Mouse (Mus musculus) induced T-regulatory cell, adult 2 months (primary cell): Measurements from ENCODE around the gene Pex10.
A peak's percentile ranks its signal among the peaks of the same experiment; 100 is the strongest.

Experiments
- DNase-seq: peaks from one replicate; pipeline ENCODE4 v3.0.0-alpha.2; 2012; ENCODE audit warnings: low read depth

The Pex10 gene

DNA sequence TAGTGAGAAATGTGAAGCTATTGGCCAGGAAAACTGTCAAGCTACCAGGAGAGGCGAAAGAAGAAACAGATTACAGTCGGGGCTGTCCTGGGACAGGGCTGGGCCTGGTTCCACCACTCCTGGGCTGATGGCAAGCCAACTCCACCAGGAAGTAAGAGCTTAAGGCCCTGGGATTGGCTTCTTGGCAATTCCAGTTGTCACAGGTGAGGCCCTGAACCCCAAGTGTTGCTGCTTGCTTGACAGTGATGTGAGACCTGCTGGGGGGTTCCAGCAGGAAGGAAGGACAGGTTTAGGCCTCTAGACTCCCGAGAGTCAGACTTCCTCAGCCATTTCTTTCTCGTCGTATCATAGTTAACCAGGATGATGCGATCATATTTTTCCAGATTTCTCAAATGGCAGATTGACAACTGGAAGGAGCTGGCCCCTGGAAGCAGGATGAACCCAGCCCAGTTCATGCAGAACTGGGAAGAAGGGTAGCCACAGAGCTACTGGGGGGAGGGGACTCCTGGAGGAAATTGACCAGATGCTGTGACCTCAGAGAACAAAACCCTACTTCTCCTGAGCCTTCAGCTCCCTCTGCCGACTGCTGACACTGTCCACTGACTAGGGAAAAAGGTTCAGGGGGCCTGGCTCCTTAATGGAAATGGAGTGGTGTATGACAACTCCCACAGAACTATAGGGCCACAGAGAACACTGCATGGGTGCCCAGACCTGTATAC, 26.8 kb downstream of the Pex10 start:
- no peak for DNase-seq

- peak; percentile 80 for DNase-seq
Measured at GRCm38 (mm10) chr4:155094565-155094964, 27.7 kb downstream of the Pex10 start.

DNA sequence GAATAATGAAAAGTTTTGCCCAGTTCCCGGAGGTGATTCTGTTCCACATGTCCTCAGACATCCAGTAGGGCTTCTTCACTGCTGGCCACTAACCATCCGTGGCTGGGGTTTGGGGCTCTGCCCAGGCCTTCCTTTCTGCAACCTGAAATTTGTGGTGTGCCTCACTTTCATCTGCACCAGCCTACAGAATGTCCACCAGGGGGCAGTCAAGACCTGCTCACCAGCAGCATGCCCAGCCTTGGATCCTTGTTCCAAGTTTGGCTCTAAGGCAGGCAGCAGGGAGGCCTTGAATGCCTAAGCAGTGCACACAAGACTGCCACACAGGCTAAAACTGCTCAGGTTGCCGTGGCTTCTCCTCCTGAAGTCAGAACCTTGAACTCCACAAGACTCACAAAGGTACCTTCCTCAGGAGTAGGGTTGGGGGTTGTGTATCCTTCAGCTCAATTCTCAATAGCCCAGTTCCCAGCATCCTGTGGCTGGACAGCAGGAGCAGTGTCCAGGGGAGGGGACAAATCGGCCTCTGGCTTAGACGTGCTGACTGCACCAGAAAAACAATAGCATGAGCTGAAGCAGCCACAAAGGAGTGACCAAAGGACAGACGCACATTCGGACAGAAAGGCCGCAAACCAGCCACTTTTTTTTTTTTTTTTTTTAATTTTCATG, 28.6 kb downstream of the Pex10 start:
- DNase-seq: peak; percentile 91

GRCm38 (mm10) chr4:155095967-155096366, 29.2 kb downstream of the Pex10 start:
- no peak for DNase-seq

GRCm38 (mm10) chr4:155097452-155097851, 30.6 kb downstream of the Pex10 start:
- DNase-seq: no peak

DNA sequence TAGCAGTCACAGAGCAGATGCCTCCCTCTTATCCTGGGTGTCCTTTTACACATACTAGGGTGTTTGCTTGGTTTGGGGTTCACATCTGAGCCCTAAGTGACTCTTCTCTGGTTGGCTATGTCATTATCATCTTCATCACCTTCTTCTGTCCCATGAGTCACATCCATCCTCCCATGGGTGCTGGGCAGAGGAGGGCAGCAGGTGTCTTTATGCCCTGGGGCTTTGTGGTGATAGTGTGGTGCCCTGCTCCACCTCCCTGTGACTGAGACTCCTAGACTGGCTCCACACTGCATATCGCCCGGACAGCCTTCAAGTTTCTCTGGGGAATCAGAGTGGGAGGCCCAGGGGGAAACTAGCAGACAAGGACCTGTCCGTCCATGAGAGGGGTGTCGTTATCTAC, 31.8 kb downstream of the Pex10 start:
- no peak for DNase-seq

- DNase-seq: no peak
Measured at GRCm38 (mm10) chr4:155107886-155108285, 41.1 kb downstream of the Pex10 start.

DNA sequence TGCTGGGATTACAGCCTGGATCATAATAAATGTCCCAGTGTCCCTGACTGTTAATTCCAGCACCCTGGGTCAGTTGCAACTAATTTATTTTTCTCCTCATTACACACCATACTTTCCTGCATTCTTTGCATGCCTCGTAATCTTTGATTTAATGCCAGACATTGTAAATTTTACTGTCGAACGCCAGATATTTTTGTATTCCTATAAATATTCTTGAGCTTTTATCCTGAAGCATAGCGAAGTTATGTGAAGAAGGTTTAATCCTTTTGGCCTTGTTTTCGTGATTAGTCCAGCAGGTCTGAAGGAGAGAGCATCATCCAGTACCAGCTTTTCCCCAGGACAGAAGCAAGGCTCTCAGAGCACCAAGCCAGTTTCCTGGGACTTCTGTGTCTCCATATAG, 42.7 kb downstream of the Pex10 start:
- DNase-seq: no peak

DNA sequence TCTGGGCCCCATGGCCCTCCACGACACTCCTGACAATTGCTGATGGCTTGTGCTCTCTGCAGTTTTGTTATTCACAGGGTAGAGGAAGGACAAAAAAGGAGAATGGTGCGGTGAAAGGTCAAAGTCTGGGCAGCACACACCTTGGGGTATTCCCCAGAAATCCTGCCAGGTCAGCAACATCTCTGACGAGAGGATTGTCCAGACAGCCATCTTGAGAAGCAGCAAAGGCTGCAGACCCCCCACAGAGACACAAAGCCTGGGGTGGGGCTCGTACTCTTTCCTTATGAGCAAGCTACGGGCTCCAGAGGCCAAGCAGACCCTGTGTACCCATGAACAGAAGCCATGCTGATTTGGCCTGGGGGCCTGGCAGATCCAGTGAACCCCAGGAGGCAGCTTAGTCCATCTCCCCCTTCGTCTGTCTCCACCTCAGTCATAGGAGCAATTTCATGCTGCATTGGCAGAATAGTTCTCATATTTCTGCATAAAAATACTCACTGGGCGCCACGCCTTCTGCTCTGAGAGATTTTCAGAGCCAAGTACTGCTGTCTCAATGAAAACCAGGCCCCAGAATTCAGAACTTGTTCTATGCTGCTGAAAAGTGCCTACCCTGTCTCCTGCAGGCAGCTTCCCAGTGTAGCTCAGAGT, 47.1 kb downstream of the Pex10 start:
- DNase-seq: no peak

DNA sequence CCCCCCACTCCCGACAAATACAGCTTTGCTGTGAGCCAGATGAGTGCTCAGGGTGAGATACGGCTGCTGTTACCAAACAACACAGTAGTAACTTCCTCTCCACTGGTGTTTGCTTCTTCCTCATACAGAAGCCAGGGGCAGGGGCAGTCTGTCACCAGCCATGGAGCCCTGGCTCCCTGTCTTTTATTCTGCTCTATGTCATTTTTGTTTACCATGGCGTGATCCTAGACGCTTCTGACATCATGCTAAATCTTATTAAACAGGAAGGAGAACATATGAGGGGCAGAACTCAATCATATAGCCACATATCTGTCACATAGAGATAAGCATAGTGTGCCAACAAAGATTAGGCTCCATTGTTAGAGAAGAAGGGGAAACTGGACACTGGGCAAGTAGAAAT, 49.8 kb downstream of the Pex10 start:
- no peak for DNase-seq

GRCm38 (mm10) chr4:155117396-155117978, 50.7 kb downstream of the Pex10 start:
- DNase-seq: no peak

- no peak for DNase-seq
Measured at GRCm38 (mm10) chr4:155118278-155118677, 51.5 kb downstream of the Pex10 start.

DNA sequence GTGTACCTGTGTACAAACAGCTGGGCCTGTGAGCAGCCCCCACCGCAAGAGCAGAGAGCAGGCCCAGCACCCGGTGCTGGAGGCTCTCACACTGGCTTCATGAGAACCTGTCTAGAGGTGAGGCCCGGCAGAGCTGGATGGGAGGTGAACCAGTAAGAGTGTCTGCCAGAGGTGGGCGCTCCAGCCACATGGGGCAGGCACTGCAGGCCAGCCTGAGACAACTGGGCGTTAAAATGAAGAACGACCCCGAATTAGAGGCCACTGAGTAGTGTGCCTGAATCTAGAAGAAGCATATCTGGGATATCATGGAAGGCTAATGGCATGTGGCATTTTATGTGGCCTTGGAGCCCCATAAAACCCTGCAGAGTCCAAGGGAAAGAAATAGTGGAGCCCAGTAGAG, 53.2 kb downstream of the Pex10 start:
- no peak for DNase-seq

DNA sequence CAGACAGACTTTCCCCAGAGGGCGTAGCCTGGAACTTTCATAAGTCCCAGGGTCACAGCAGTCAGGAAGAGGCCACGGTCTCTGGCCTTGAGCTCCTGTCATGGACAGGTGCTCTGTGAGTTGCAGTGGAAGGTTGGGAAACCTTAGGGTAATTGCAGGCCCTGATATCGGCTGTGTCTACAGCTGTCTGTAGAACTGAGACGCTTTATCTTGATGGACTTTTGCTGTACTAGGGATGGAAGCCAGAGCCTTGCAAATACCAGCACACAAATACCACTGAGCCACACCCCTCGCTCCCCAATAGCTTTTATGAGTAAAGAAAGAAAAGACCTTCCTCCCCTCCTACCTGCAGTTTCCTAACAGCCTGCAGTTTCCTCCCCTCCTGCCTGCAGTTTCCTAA, 53.8 kb downstream of the Pex10 start:
- no peak for DNase-seq

DNA sequence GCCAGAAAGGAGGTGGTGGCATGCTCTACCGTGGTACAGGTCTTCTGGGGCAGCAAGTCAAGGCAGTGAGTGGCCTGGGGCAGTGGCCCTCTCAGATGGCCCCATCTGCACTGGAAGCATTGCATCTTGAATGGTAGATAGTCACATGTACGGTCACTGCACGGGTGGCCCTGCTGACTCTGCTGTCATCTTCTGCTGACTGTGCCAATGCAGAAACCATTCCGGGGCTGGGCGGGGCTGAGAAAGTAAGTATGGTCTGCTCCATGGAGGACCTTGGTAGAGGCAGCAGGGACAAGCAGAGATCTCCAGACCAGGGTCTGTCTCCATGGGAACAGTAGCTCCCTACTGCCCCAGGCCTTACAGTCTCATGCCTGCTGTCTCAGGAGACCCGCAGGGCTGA, 54.4 kb downstream of the Pex10 start:
- no peak for DNase-seq
